Mouse (Mus musculus) cerebellum, postnatal 25 days (tissue): ENCODE data around the gene Zc3hav1.

Source experiments
- DNase-seq, 2 experiments: peaks; one replicate each; pipeline ENCODE4 v3.0.0; 2021; ENCODE audit warnings: mixed read lengths in 2 of 2

Gene Zc3hav1

DNA sequence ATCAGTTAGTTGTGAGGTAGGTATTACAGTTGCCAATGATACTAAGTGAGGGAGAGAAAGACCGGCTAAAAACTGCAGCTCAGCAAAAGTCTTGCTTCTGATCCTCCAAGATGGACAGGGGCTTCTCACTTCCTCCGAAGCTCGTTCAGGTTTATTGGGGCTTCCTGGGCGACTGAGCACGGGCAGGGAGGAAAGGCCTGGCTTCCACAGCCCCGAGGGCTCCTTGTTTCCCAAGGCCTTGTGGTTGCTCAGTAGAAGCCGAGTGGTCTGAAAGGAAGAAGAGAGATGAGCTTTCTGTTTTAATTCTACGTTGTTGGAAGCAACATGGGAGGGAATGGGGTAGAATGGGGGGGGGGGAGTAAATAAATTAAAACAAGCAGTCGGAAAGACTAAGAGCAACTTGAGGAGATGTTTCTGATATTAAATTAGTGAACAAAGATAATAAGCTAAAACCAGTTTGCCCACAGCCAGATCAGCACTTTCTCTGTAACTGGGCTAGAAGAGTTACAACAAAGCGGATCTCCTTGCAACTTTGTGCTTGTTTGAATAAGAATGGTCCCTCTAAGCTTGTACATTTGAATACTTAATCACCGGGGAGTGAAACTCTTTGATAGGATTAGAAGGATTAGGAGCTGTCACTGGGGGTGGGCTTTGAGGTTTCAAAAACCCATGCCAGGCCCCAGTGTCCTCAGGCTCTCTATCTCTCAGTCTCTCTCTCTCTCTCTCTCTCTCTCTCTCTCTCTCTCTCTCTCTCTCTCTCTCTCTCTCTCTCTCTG lies 61.3 kb downstream of the Zc3hav1 start:
- DNase-seq: no peak

DNA sequence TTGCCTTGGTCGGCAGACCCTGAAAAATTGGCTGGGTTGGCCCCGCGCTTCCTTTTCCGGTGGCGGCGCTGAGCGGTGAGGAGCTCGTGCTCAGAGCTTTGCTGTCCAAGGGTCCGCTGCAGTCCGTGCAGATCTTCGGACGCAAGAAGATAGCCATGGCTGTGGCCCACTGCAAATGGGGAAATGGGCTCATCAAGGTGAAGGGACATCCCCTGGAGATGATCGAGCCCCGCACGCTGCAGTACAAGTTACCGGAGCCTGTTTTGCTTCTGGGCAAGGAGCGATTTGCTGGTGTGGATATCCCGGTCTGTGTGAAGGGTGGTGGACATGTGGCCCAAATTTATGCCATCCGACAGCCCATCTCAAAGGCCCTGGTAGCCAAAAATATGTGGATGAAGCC lies 70.0 kb downstream of the Zc3hav1 start:
- no peak for DNase-seq

DNA sequence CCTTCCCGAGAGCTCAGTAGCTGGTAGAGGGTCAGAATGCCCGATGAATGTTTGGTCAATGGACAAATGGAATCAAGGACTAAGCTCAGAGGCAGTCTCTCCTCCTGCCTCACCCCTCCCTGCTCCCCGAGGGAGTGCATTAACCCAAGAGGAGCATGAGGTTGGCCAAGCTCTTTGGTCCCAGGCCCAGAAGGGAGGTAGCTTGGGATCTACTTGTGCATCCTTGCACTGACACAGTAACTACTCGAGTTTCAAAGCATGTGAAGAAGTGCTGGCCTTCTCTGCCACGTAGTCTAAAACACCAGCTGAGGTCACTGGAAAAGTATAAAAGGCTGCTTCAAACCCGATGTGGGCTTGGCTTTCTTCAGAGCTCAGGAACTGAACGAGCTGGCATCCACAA lies 89.9 kb downstream of the Zc3hav1 start:
- DNase-seq: no peak

GRCm38 (mm10) chr6:38263393-38264159 lies 90.8 kb downstream of the Zc3hav1 start:
- DNase-seq: no peak

DNA sequence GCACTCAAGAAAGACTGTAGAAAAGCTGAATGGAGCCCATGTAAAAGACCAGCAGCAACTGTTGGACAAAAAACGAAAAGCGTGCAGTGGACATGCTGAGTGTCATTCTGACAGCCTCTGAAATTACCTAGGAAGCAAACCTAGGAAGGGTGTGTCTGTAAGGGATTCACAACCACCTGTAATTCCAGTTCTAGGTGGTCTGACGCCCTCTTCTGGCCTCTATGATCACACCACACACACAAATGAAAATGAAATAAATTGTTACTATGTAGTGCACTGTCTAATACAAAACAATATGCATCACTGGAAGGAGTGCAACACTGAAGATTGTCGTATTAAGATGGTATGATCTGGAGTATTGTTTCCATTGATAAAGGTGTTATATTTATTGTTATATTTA lies 92.5 kb downstream of the Zc3hav1 start:
- DNase-seq: no peak

- DNase-seq: no peak
These were observed 96.9 kb downstream of the Zc3hav1 start for GRCm38 (mm10) chr6:38257506-38257905.

DNA sequence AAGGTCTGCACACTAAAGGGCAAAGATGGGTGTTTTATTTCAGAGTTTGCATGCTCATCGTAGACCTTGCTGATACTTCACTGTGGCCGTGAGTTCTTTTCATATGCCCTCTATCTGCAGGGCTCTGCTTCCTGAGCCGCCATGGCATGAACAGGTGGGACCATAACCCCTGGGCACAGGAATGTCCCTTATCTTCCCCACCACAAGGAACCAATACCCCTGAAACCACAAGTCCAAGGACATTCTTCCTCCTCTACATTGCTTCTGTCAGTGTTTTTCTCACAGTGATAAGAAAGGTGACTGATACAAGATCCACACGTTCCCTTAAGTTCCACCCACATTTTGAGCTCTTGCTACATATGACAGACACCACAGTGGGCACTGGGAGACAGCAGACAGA lies 97.6 kb downstream of the Zc3hav1 start:
- DNase-seq: no peak

GRCm38 (mm10) chr6:38255794-38256193 lies 98.6 kb downstream of the Zc3hav1 start:
- DNase-seq: no peak
